Mouse (Mus musculus): ENCODE data around the gene Lamtor2.

Gene Lamtor2

DNA sequence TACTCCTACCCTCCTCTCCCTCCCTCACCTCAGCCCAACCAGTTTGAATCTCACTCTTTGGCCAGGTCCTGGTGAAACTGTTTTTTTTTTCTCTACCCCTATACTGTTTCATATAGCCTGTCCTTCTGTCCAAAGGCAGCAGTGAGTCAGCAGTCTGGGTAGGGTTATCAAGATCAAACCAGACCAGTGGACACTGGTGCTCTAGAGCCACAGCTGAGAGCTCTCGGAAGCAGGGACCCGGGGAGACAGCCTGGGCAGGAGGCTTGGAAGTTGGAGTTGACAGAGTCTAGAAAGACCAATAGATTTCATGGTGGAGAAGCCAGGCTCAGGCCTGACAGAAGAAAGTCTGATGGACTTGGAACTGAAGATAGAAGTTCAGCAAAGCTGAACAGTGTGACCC is 15.7 kb upstream of the Lamtor2 start:
- DNase-seq (ENCODE audit: low spot score): no peak

DNA sequence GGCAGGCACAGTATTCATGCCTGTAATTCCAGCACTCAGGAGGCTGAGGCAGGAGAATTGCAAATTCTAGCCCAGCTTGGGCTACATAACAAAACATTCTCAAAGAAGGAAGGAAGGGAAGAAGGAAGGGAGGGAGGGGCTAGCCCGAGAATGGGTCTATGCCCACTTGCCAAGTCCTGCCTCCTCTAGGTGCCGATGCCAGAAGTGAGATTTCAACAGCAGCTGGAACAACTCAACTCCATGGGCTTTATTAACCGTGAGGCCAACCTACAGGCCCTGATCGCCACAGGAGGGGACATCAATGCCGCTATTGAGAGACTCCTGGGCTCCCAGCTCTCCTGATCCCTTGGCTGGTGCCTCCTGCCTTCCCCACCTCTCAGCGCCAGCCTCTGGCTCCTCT is 15.0 kb upstream of the Lamtor2 start:
- no peak for DNase-seq (ENCODE audit: low spot score)

- no peak for DNase-seq (ENCODE audit: low spot score)
Measured at GRCm38 (mm10) chr3:88566536-88567061, 13.7 kb upstream of the Lamtor2 start.

DNA sequence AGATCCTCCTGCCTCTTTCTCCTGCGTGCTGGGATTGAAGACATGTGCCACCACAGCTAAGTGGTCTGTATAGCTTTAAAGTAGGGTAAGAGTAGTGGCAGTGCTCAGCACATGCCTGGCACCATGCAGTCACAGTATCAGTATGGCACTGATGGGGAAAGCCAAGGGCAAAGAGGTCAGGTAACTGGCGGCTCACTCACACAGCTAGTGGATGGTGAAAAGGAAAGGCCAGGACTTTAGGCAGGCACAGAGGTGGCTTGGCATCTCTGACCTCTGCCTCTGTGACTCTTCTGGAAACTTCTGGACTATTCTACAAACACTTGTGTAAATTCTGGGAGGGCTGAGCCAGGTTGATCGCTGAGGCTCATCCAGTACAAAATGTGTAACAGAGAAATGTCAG is 13.2 kb upstream of the Lamtor2 start:
- DNase-seq (ENCODE audit: low spot score): no peak

GRCm38 (mm10) chr3:88563966-88564365 is 11.1 kb upstream of the Lamtor2 start:
- DNase-seq (ENCODE audit: low spot score): no peak

DNA sequence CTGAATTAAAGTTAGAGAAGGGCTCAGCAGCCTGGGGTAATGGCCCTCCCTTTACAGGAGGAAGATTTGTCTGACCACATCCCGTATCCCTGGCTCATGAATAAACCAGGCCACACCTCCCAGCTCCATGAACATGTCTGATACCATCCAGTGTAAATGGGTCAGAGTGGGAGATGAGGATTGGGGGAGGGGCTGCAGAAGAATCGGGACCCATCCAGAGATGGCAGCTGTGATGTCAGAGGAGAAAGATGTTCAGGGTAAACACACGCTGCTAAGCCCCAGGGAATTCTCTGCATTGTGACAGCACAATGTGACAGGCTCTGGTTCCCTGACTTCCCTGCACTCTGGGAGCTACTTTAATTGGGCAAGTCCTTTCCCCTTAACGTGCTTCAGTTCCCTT is 10.6 kb upstream of the Lamtor2 start:
- no peak for DNase-seq (ENCODE audit: low spot score)

DNA sequence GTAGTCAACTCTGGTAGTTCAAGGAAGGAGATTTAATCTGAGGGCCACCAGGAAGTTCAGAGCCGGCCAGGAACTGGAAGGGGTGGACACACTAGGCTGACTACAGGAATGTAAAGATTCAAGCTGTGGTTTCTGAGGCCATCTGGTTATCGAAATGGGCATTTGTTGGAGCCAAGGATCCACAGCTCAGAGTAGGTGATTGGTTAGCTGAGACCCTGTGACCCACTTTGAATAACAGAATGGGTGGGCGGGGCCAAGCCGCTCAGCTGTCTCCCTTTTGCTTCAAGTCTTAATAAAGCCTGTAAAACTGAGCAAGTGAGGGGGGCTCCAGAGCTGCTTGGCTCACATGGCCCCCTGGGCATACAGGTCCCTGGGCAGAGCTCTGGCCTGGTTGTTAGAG is 9.1 kb upstream of the Lamtor2 start:
- no peak for DNase-seq (ENCODE audit: low spot score)

- DNase-seq (ENCODE audit: low spot score): no peak
Measured at GRCm38 (mm10) chr3:88559596-88559995, 6.7 kb upstream of the Lamtor2 start.

DNA sequence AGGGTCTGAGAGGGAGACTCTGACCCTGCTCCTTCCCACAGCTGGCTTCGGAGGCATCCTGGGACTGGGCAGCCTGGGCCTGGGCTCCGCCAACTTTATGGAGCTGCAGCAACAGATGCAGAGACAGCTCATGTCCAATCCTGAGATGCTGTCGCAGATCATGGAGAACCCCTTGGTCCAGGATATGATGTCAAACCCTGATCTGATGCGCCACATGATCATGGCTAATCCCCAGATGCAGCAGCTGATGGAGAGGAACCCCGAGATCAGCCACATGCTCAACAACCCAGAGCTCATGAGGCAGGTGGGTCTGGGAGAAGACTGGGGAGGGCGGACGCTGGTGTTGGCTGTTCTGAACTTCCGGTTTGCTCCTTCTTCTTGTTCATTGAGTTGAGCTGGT is 3.7 kb upstream of the Lamtor2 start:
- no peak for DNase-seq (ENCODE audit: low spot score)

DNA sequence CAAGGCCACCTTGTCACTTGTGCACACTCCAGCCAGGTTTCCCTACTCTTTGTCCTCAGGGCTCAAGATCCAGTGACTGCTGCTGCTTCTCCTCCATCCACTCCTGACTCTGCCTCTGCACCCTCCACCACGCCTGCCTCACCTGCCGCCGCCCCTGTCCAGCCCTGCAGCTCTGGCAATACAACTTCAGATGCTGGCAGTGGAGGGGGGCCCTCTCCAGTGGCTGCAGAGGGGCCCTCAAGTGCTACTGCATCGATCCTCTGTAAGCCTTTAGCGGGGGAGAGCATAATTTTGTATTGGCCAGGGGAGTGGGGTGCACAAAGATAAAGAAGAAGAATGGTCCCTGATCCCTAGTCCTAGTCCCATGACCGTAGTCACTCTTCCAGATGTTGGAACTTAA is 2.9 kb upstream of the Lamtor2 start:
- DNase-seq (ENCODE audit: low spot score): no peak

DNA sequence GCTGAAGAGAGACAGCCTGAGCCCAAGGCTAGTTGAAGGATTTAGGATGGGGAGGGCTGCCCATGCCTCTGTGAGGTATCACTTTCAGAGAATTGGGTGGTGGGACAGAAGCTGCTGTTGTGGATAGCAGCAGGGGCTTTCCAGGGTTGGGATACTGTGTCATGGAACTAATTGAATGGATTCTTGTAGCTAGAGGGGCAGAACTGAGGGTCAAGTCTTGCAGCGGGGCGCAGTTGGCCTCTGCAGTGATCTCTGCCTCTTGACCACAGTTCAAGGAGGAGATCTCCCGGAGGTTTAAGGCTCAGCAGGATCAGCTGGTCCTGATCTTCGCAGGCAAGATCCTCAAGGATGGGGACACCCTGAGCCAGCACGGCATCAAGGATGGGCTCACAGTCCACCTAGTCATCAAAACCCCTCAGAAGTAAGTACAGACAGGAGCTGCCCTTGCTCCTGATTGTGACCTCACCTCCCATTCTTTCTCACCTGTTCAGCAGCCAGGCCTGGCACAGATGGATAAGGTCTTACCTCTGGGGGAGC is 2.3 kb upstream of the Lamtor2 start:
- DNase-seq (ENCODE audit: low spot score): no peak

- DNase-seq (ENCODE audit: low spot score): no peak
Measured at GRCm38 (mm10) chr3:88553880-88554586, 1.2 kb upstream of the Lamtor2 start.

- peak; percentile 94 for DNase-seq (ENCODE audit: low spot score)
Measured at GRCm38 (mm10) chr3:88553525-88553879, 628 bp upstream of the Lamtor2 start, which contains the start of gene Ubqln4. TSS of gene Ubqln4 (plus strand) at chr3:88553758.

GRCm38 (mm10) chr3:88552082-88552645 is 710 bp downstream of the Lamtor2 start:
- no peak for DNase-seq (ENCODE audit: low spot score)

- no peak for DNase-seq (ENCODE audit: low spot score)
Measured at GRCm38 (mm10) chr3:88551586-88551985, 1.3 kb downstream of the Lamtor2 start.

DNA sequence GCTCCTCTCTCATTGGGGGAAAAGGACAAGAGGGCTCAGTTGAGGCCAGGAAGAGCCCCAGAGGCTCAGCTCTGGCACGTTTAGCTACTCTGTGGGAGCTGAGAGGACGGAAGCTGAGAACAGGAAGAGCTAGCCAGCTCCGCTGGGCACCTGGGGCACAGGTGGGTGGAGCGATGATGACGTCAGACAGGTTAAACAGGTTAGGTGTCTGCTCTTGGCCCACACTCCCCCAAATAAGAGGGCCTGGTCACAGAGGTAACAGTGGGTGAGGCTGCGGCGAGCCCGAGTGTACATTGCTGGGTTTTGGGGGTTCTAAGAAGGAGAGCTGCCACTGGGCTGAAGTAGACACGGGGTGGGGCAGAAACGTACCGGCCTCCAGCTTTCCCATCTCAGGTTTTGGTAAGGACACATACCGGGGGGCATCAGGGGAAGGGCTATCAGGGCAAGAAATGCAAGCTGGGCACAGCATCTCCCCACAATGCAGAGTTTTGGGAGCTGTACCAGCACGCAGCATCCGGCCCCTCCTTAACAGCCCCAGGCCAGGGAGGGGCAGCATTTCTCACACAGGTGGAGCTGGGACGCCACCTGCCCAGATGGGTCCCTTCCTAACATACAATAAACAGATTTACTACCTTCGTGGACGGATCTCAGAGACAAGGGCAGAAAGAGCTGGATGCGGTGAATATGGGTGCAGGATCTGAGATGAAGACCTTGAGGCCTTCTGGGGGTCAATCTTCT is 4.5 kb downstream of the Lamtor2 start, which contains the start of gene Rab25:
Rab25 (minus strand) TSS at position 121 of the 738 bp plus-strand sequence.
- no peak for DNase-seq (ENCODE audit: low spot score)

DNA sequence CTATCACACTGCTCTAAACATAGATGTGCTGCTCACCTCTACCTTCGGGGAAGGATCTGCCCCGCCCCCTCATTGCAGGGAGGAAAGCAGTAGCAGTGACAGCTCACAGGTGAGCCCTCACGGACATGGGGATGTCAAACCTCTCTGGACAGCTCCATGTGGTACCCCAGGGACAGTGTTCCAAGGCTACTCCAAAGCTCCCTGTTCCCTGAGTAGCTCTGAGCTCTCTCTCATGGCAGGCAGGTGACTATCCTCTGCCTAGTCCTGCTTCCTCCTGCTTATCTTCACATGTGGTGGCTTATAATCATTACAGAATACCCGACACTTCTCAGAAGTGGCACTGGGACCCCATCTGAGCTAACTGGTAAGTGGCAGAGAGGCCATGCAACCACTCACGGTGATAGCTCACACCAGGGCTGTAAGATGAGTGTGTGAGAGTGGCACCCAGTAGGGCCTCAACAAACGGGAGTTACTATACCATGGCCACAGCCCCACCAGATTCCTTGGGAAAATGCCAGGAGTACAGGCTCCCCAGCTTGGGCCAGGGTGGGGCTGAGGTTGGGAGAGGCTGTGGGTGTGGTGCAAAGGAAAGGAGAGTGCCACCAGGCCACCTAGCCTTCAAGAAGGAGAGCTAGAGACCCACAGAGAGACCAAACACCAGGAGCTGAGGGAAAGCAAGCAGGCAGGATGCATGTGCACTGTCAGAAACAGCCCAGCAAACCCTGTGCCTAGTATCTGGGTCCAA is 6.0 kb downstream of the Lamtor2 start:
- no peak for DNase-seq (ENCODE audit: low spot score)

GRCm38 (mm10) chr3:88544955-88545591 is 7.8 kb downstream of the Lamtor2 start:
- DNase-seq (ENCODE audit: low spot score): no peak

GRCm38 (mm10) chr3:88544514-88544913 is 8.4 kb downstream of the Lamtor2 start:
- no peak for DNase-seq (ENCODE audit: low spot score)

GRCm38 (mm10) chr3:88543651-88544410 is 9.0 kb downstream of the Lamtor2 start:
- no peak for DNase-seq (ENCODE audit: low spot score)

DNA sequence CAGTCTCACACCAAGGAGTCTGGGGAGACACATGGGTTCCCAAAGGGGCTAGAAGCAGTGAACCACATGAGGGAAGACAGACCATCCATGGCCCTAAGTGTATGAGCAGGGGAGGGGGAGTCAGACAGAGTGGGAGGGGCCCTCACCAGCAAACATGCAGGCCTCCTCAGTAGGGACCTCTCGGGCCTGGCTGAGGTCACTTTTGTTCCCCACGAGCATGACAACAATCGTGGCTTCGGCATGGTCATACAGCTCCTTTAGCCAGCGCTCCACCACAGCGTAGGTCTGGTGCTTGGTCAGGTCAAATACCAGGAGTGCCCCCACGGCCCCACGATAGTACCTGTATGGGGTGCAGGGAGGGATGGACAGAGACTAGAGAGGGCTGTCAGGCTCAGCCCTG is 9.7 kb downstream of the Lamtor2 start:
- DNase-seq (ENCODE audit: low spot score): no peak
